Mouse (Mus musculus): ENCODE results near the gene Tmem109. TPM values are rescaled to one million over a fixed set of nuclear protein-coding genes. Genes with fewer than 3 reads are reported as not detected.

The Tmem109 gene
- total and polyA plus RNA-seq, 2 experiments from 2014 or later: 27.9 to 37.4 TPM

GRCm38 (mm10) chr19:10904927-10905727 is 23.3 kb upstream of the Tmem109 start:
- no peak overlapping the region for H3K9ac ChIP-seq (replicated peaks; ENCODE audit: low read length)
- DNase-seq (ENCODE audit: low spot score) (peak; percentile 42), ATAC-seq (peak; percentile 72)
- H3K9me3 ChIP-seq (ENCODE audit: low read length): no peaks in the 10 kb centered on the region
- H3K36me3 ChIP-seq (ENCODE audit: insufficient read depth, low read length): peaks cover 66% of the 10 kb centered on the region
- no peaks in the 10 kb centered on the region for H3K4me1 ChIP-seq (ENCODE audit: insufficient read depth, low read length)
- H3K4me3 ChIP-seq (ENCODE audit: low read length): no peak overlapping the region
- no peak overlapping the region for H3K4me2 ChIP-seq (ENCODE audit: low read depth, low read length)
- peak overlapping the region; percentile 68 for H3K27ac ChIP-seq
- no peaks in the 10 kb centered on the region for H3K27me3 ChIP-seq (ENCODE audit: insufficient read depth, low read length)
- no peak for TF ChIP-seq CTCF (IDR thresholded peaks at IDR 0.05; ENCODE audit: low read depth)
- WGBS: 52% methylated on average over 7 of the region's 7 CpGs

GRCm38 (mm10) chr19:10904512-10904911 is 22.7 kb upstream of the Tmem109 start:
- DNase-seq (ENCODE audit: low spot score) (no peak), ATAC-seq (no peak)
- Histone ChIP-seq H3K4me2 (ENCODE audit: low read depth, low read length) (no peak overlapping the region), H3K4me1 (ENCODE audit: insufficient read depth, low read length) (no peaks in the 10 kb centered on the region), H3K27ac (peak overlapping the region; percentile 68; the same call in 1 of the 2 replicates), H3K9ac (replicated peaks; ENCODE audit: low read length) (no peak overlapping the region), H3K27me3 (ENCODE audit: insufficient read depth, low read length) (no peaks in the 10 kb centered on the region), H3K36me3 (ENCODE audit: insufficient read depth, low read length) (peaks cover 70% of the 10 kb centered on the region), H3K4me3 (ENCODE audit: low read length) (no peak overlapping the region), H3K9me3 (ENCODE audit: low read length) (no peaks in the 10 kb centered on the region)
- 86% methylated on average over 5 of the region's 5 CpGs for WGBS
- TF ChIP-seq CTCF (IDR thresholded peaks at IDR 0.05; ENCODE audit: low read depth): no peak

- Histone ChIP-seq H3K4me3 (ENCODE audit: low read length) (no peak overlapping the region), H3K36me3 (ENCODE audit: insufficient read depth, low read length) (peaks cover 80% of the 10 kb centered on the region), H3K27me3 (ENCODE audit: insufficient read depth, low read length) (no peaks in the 10 kb centered on the region), H3K9me3 (ENCODE audit: low read length) (no peaks in the 10 kb centered on the region), H3K4me2 (ENCODE audit: low read depth, low read length) (no peak overlapping the region), H3K9ac (replicated peaks; ENCODE audit: low read length) (no peak overlapping the region), H3K4me1 (ENCODE audit: insufficient read depth, low read length) (peaks cover 13% of the 10 kb centered on the region; the same call in 1 of the 2 replicates), H3K27ac (no peak overlapping the region)
- no peak for DNase-seq (ENCODE audit: low spot score)
- 95% methylated on average over 5 of the region's 5 CpGs for WGBS
- ATAC-seq: no peak
- no peak for TF ChIP-seq CTCF (IDR thresholded peaks at IDR 0.05; ENCODE audit: low read depth)
Measured at GRCm38 (mm10) chr19:10901046-10901445, 19.2 kb upstream of the Tmem109 start.

GRCm38 (mm10) chr19:10900315-10900714 is 18.5 kb upstream of the Tmem109 start:
- no peaks in the 10 kb centered on the region for H3K9me3 ChIP-seq (ENCODE audit: low read length)
- ATAC-seq (peak; percentile 16; the same call in 1 of the 2 replicates), DNase-seq (ENCODE audit: low spot score) (peak; percentile 44)
- no peak overlapping the region for H3K4me3 ChIP-seq (ENCODE audit: low read length)
- WGBS: 50% methylated on average over 6 of the region's 6 CpGs
- peaks cover 73% of the 10 kb centered on the region for H3K36me3 ChIP-seq (ENCODE audit: insufficient read depth, low read length)
- H3K9ac ChIP-seq (replicated peaks; ENCODE audit: low read length): no peak overlapping the region
- no peaks in the 10 kb centered on the region for H3K27me3 ChIP-seq (ENCODE audit: insufficient read depth, low read length)
- no peak overlapping the region for H3K27ac ChIP-seq
- no peak for TF ChIP-seq CTCF (IDR thresholded peaks at IDR 0.05; ENCODE audit: low read depth)
- peaks cover 13% of the 10 kb centered on the region; the same call in 1 of the 2 replicates for H3K4me1 ChIP-seq (ENCODE audit: insufficient read depth, low read length)
- no peak overlapping the region for H3K4me2 ChIP-seq (ENCODE audit: low read depth, low read length)

GRCm38 (mm10) chr19:10897491-10897890 is 15.7 kb upstream of the Tmem109 start:
- ATAC-seq: no peak
- H3K36me3 ChIP-seq (ENCODE audit: insufficient read depth, low read length): peaks cover 47% of the 10 kb centered on the region
- H3K4me2 ChIP-seq (ENCODE audit: low read depth, low read length): no peak overlapping the region
- no peaks in the 10 kb centered on the region for H3K9me3 ChIP-seq (ENCODE audit: low read length)
- no peak overlapping the region for H3K4me3 ChIP-seq (ENCODE audit: low read length)
- H3K9ac ChIP-seq (replicated peaks; ENCODE audit: low read length): no peak overlapping the region
- 87% methylated on average over 8 of the region's 8 CpGs for WGBS
- no peak for TF ChIP-seq CTCF (IDR thresholded peaks at IDR 0.05; ENCODE audit: low read depth)
- no peaks in the 10 kb centered on the region for H3K27me3 ChIP-seq (ENCODE audit: insufficient read depth, low read length)
- no peak overlapping the region for H3K27ac ChIP-seq
- no peak for DNase-seq (ENCODE audit: low spot score)
- H3K4me1 ChIP-seq (ENCODE audit: insufficient read depth, low read length): peaks cover 13% of the 10 kb centered on the region; the same call in 1 of the 2 replicates

GRCm38 (mm10) chr19:10896849-10897248 is 15.0 kb upstream of the Tmem109 start:
- Histone ChIP-seq H3K9me3 (ENCODE audit: low read length) (no peaks in the 10 kb centered on the region), H3K4me2 (ENCODE audit: low read depth, low read length) (peak overlapping the region; percentile 90), H3K9ac (replicated peaks; ENCODE audit: low read length) (peak overlapping the region; percentile 94), H3K4me3 (ENCODE audit: low read length) (no peak overlapping the region; the same call in 1 of the 2 replicates), H3K4me1 (ENCODE audit: insufficient read depth, low read length) (peaks cover 13% of the 10 kb centered on the region; the same call in 1 of the 2 replicates), H3K36me3 (ENCODE audit: insufficient read depth, low read length) (peaks cover 41% of the 10 kb centered on the region), H3K27me3 (ENCODE audit: insufficient read depth, low read length) (no peaks in the 10 kb centered on the region), H3K27ac (no peak overlapping the region)
- no peak for DNase-seq (ENCODE audit: low spot score)
- 82% methylated on average over 7 of the region's 7 CpGs for WGBS
- ATAC-seq: no peak
- TF ChIP-seq CTCF (IDR thresholded peaks at IDR 0.05; ENCODE audit: low read depth): no peak

- 1% methylated on average over 16 of the region's 16 CpGs for WGBS
- peak; percentile 6; the same call in 1 of the 2 replicates for ATAC-seq
- peak overlapping the region; percentile 96 for H3K27ac ChIP-seq
Measured at GRCm38 (mm10) chr19:10895708-10896107, 13.9 kb upstream of the Tmem109 start.

More at GRCm38 (mm10) chr19:10895708-10896107, 13.9 kb upstream of the Tmem109 start:
- Histone ChIP-seq H3K27me3 (ENCODE audit: insufficient read depth, low read length) (no peaks in the 10 kb centered on the region), H3K36me3 (ENCODE audit: insufficient read depth, low read length) (peaks cover 29% of the 10 kb centered on the region), H3K9me3 (ENCODE audit: low read length) (no peaks in the 10 kb centered on the region), H3K4me3 (ENCODE audit: low read length) (peak overlapping the region; percentile 85), H3K9ac (replicated peaks; ENCODE audit: low read length) (peak overlapping the region; percentile 94), H3K4me2 (ENCODE audit: low read depth, low read length) (peak overlapping the region; percentile 90), H3K4me1 (ENCODE audit: insufficient read depth, low read length) (peaks cover 13% of the 10 kb centered on the region; the same call in 1 of the 2 replicates)
- TF ChIP-seq CTCF (IDR thresholded peaks at IDR 0.05; ENCODE audit: low read depth): no peak
- DNase-seq (ENCODE audit: low spot score): no peak
